Mouse (Mus musculus) liver, postnatal 0 days (tissue): ENCODE measurements around the gene Atxn10. TPM values are rescaled to one million over a fixed set of nuclear protein-coding genes. Genes with fewer than 3 reads are reported as not detected.

Experiments
- ATAC-seq: fragments of 200-750 bp; cut with Nextera tagmentation; 2 replicates; pipeline ENCODE4 v1.8.0; 2017; ENCODE audit warnings: mild to moderate bottlenecking, moderate library complexity
- DNase-seq: peaks from one replicate; pipeline ENCODE4 v3.0.0-alpha.2; 2016
- H3K27ac ChIP-seq: fragments of 300-500 bp; sonication (generic); 2 replicates; pipeline ENCODE4 v1.5.1; 2014; ENCODE audit warnings: antibody characterized with exemption, moderate library complexity, mild to moderate bottlenecking, low read depth
- H3K27me3 ChIP-seq: fragments of 300-500 bp; sonication (generic); 2 replicates; pipeline ENCODE4 v1.6.1; 2014; ENCODE audit warnings: low read length, control low read depth, mixed read lengths; ENCODE audit not compliant: insufficient read depth
- H3K36me3 ChIP-seq: fragments of 300-500 bp; sonication (generic); replicated peaks from 2 replicates; pipeline ENCODE4 v1.6.1; 2014; ENCODE audit warnings: mild to moderate bottlenecking, control low read depth, low read length, moderate library complexity, mixed read lengths; ENCODE audit not compliant: insufficient read depth
- H3K4me1 ChIP-seq: fragments of 300-500 bp; sonication (generic); 2 replicates; pipeline ENCODE4 v1.6.1; 2014; ENCODE audit warnings: antibody characterized with exemption, mild to moderate bottlenecking, control low read depth; ENCODE audit not compliant: insufficient read depth
- H3K4me2 ChIP-seq: fragments of 300-500 bp; sonication (generic); 2 replicates; pipeline ENCODE4 v1.6.1; 2014; ENCODE audit warnings: low read depth, mild to moderate bottlenecking, low read length, moderate library complexity, mixed read lengths
- H3K4me3 ChIP-seq: fragments of 300-500 bp; sonication (generic); 2 replicates; pipeline ENCODE4 v1.5.1; 2014; ENCODE audit warnings: low read depth, low read length
- H3K9ac ChIP-seq: fragments of 300-500 bp; sonication (generic); replicated peaks from 2 replicates; pipeline ENCODE4 v1.6.1; 2014; ENCODE audit warnings: mild to moderate bottlenecking, moderate library complexity
- H3K9me3 ChIP-seq: fragments of 300-500 bp; sonication (generic); 2 replicates; pipeline ENCODE4 v1.6.1; 2016; ENCODE audit warnings: mild to moderate bottlenecking, control low read depth, low read length, mixed read lengths
- CTCF ChIP-seq: sonication (generic); IDR thresholded peaks from 2 replicates; pipeline ENCODE4 v1.5.1; 2016; ENCODE audit warnings: antibody characterized with exemption, low read depth
- EP300 ChIP-seq: IDR thresholded peaks from 2 replicates; pipeline ENCODE4 v1.6.1; 2016; ENCODE audit warnings: antibody characterized with exemption, low read depth, mild to moderate bottlenecking
- WGBS: fragments of 180-500 bp; shearing (Covaris S2); extraction: QIAGEN DNeasy Blood & Tissue Kit; methylation state at CpG from one replicate; pipeline ENCODE4 v1.1.7; 2014; ENCODE audit not compliant: insufficient replicate concordance; 5-methylcytosine and 5-hydroxymethylcytosine counted together
- polyA plus RNA-seq: library from polyadenylated mRNA; unstranded; fragments of >200 nt; fragmentation: Nextera tagmentation; extraction: Ambion mirVana; gene quantifications from 2 replicates; pipeline ENCODE4 v1.2.1, GENCODE M21; 2015

The Atxn10 gene
- polyA plus RNA-seq, 1 experiment from 2014 or later = 83.3 TPM

DNA sequence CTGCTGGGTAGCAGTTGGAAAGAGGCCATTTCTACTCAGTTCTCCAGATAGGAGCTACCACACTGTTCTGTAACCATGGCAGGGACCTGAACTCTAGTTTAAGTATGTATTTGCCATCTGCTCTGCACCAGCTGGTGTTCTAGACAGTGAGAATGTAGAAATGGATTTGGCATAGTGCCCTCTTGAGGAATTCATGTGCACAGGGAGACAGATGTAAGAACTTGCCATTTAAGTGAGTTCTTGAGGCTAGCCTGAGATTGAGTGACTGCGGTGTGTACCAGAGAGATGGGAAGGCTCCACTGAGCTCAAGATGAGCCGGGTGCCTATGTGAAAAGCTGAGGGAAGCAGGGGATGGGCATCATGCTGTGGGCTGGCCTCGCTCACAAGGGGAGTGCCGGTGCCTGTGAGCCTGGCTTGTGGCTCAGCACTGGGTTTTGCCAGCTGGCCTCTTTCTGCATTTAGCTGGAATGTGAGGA lies 67.2 kb downstream of the Atxn10 start:
- Histone ChIP-seq H3K27ac (no peak overlapping the region), H3K4me1 (no peaks in the 10 kb centered on the region; the same call in 1 of the 2 replicates), H3K27me3 (no peaks in the 10 kb centered on the region), H3K4me2 (no peak overlapping the region), H3K9ac (no peak overlapping the region), H3K9me3 (no peaks in the 10 kb centered on the region), H3K4me3 (no peak overlapping the region), H3K36me3 (no peaks in the 10 kb centered on the region)
- no peak for ATAC-seq
- no peak for DNase-seq
- TF ChIP-seq EP300 (no peak), CTCF (no peak)
- 84% methylated on average over 4 of the region's 4 CpGs for WGBS

GRCm38 (mm10) chr15:85404739-85405138 lies 68.7 kb downstream of the Atxn10 start:
- Histone ChIP-seq H3K4me1 (no peaks in the 10 kb centered on the region; the same call in 1 of the 2 replicates), H3K9me3 (no peaks in the 10 kb centered on the region), H3K4me2 (no peak overlapping the region), H3K27me3 (no peaks in the 10 kb centered on the region), H3K36me3 (no peaks in the 10 kb centered on the region), H3K27ac (no peak overlapping the region), H3K4me3 (no peak overlapping the region), H3K9ac (no peak overlapping the region)
- 69% methylated on average over 4 of the region's 4 CpGs for WGBS
- no peak for DNase-seq
- ATAC-seq = no peak
- TF ChIP-seq CTCF (no peak), EP300 (no peak)

- Histone ChIP-seq H3K27ac (no peak overlapping the region), H3K36me3 (no peaks in the 10 kb centered on the region), H3K4me3 (no peak overlapping the region), H3K9me3 (no peaks in the 10 kb centered on the region), H3K4me1 (no peaks in the 10 kb centered on the region; the same call in 1 of the 2 replicates), H3K27me3 (no peaks in the 10 kb centered on the region), H3K4me2 (no peak overlapping the region), H3K9ac (no peak overlapping the region)
- TF ChIP-seq EP300 (no peak), CTCF (no peak)
- ATAC-seq (no peak), DNase-seq (no peak)
- WGBS = 68% methylated on average over 3 of the region's 3 CpGs
Observed at GRCm38 (mm10) chr15:85405567-85405966, 69.5 kb downstream of the Atxn10 start.

DNA sequence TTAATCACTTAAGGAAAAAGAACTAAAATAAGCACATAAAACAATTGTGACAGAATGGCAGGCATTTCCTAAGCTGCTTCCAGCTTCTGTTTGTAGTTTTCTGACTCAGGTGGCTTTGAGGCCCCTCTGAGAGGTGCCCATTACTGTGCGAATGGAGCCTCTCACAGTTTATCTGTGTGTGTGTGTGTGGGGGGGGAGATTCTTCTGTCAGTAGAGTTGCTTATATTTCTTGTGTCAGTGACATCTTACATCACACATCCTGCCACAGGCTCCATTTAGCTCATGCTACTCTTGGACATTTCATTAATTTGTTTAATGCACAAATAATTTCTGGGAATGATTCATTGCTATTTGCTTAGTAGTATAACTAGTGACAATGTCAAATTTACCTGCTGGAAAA lies 70.8 kb downstream of the Atxn10 start:
- H3K36me3 ChIP-seq = no peaks in the 10 kb centered on the region
- no peak for DNase-seq

GRCm38 (mm10) chr15:85407342-85407741 lies 71.3 kb downstream of the Atxn10 start:
- WGBS = 84% methylated on average over 3 of the region's 3 CpGs
- Histone ChIP-seq H3K27me3 (no peaks in the 10 kb centered on the region), H3K9ac (no peak overlapping the region), H3K4me3 (no peak overlapping the region), H3K4me2 (no peak overlapping the region), H3K36me3 (no peaks in the 10 kb centered on the region), H3K27ac (no peak overlapping the region), H3K4me1 (no peaks in the 10 kb centered on the region; the same call in 1 of the 2 replicates), H3K9me3 (no peaks in the 10 kb centered on the region)
- no peak for ATAC-seq
- TF ChIP-seq EP300 (no peak), CTCF (no peak)
- no peak for DNase-seq

More for the DNA sequence above, 70.8 kb downstream of the Atxn10 start:
- Histone ChIP-seq H3K27me3 (no peaks in the 10 kb centered on the region), H3K4me1 (no peaks in the 10 kb centered on the region; the same call in 1 of the 2 replicates), H3K27ac (no peak overlapping the region), H3K4me2 (no peak overlapping the region), H3K9ac (no peak overlapping the region), H3K9me3 (no peaks in the 10 kb centered on the region), H3K4me3 (no peak overlapping the region)
- WGBS = 56% methylated on average over 1 of the region's 1 CpGs
- TF ChIP-seq EP300 (no peak), CTCF (no peak)
- no peak for ATAC-seq

GRCm38 (mm10) chr15:85408790-85409189 lies 72.7 kb downstream of the Atxn10 start:
- Histone ChIP-seq H3K27me3 (no peaks in the 10 kb centered on the region), H3K27ac (peak overlapping the region; percentile 1; the same call in 1 of the 2 replicates), H3K4me1 (no peaks in the 10 kb centered on the region), H3K9me3 (no peaks in the 10 kb centered on the region), H3K9ac (no peak overlapping the region), H3K4me3 (no peak overlapping the region), H3K36me3 (no peaks in the 10 kb centered on the region), H3K4me2 (no peak overlapping the region)
- ATAC-seq (no peak), DNase-seq (no peak)
- TF ChIP-seq EP300 (no peak), CTCF (no peak)
- WGBS = 76% methylated on average over 5 of the region's 5 CpGs
